Mouse (Mus musculus): ENCODE results near the gene Lurap1l.

The Lurap1l gene

GRCm38 (mm10) chr4:80917812-80918211 is 7.4 kb downstream of the Lurap1l start:
- DNase-seq, result no peak

- DNase-seq, result no peak
Measured at GRCm38 (mm10) chr4:80918526-80919129, 8.2 kb downstream of the Lurap1l start.

GRCm38 (mm10) chr4:80919217-80919867 is 8.9 kb downstream of the Lurap1l start:
- DNase-seq, result no peak

GRCm38 (mm10) chr4:80921646-80922489 is 11.4 kb downstream of the Lurap1l start:
- DNase-seq, result no peak

GRCm38 (mm10) chr4:80922654-80923053 is 12.2 kb downstream of the Lurap1l start:
- DNase-seq, result no peak

GRCm38 (mm10) chr4:80924815-80925214 is 14.4 kb downstream of the Lurap1l start:
- DNase-seq, result peak in 1 of 2 experiments; percentile 22

GRCm38 (mm10) chr4:80925752-80926519 is 15.5 kb downstream of the Lurap1l start:
- DNase-seq, result peak in 1 of 2 experiments; percentile 58

- DNase-seq, result no peak
Measured at GRCm38 (mm10) chr4:80934749-80935148, 24.3 kb downstream of the Lurap1l start.

GRCm38 (mm10) chr4:80939115-80939514 is 28.7 kb downstream of the Lurap1l start:
- DNase-seq, result no peak

- DNase-seq, result no peak
Measured at GRCm38 (mm10) chr4:80940946-80941345, 30.5 kb downstream of the Lurap1l start.

GRCm38 (mm10) chr4:80941978-80942377 is 31.5 kb downstream of the Lurap1l start:
- no peak for DNase-seq

- no peak for DNase-seq
Measured at GRCm38 (mm10) chr4:80944605-80945004, 34.2 kb downstream of the Lurap1l start.

GRCm38 (mm10) chr4:80949110-80949509 is 38.7 kb downstream of the Lurap1l start:
- no peak for DNase-seq

- no peak for DNase-seq
Measured at GRCm38 (mm10) chr4:80949720-80950119, 39.3 kb downstream of the Lurap1l start.

- no peak for DNase-seq
Measured at GRCm38 (mm10) chr4:80950280-80950781, 39.9 kb downstream of the Lurap1l start.

GRCm38 (mm10) chr4:80952653-80953052 is 42.2 kb downstream of the Lurap1l start:
- no peak for DNase-seq

GRCm38 (mm10) chr4:80955942-80956341 is 45.5 kb downstream of the Lurap1l start:
- DNase-seq, result no peak

- no peak for DNase-seq
Measured at GRCm38 (mm10) chr4:80967526-80967925, 57.1 kb downstream of the Lurap1l start.

GRCm38 (mm10) chr4:80971846-80972245 is 61.4 kb downstream of the Lurap1l start:
- DNase-seq, result no peak

GRCm38 (mm10) chr4:80973896-80974295 is 63.5 kb downstream of the Lurap1l start:
- DNase-seq, result no peak

GRCm38 (mm10) chr4:80990819-80991218 is 80.4 kb downstream of the Lurap1l start:
- DNase-seq, result no peak

GRCm38 (mm10) chr4:81003528-81003927 is 93.1 kb downstream of the Lurap1l start:
- no peak for DNase-seq
